Mouse (Mus musculus) kidney, embryonic 14.5 days (tissue): ENCODE results near the gene Strn4. TPM values are rescaled to one million over a fixed set of nuclear protein-coding genes. Genes with fewer than 3 reads are reported as not detected.

ENCODE experiments used
- ATAC-seq: fragments of 200-750 bp; cut with Nextera tagmentation; 2 replicates; pipeline ENCODE4 v1.8.0; 2017; ENCODE audit warnings: moderate number of reproducible peaks, mild to moderate bottlenecking, moderate TSS enrichment, moderate library complexity; ENCODE audit not compliant: low FRiP score, low TSS enrichment
- H3K27ac ChIP-seq: fragments of 300-500 bp; sonication (generic); 2 replicates; pipeline ENCODE4 v1.5.1; 2014; ENCODE audit warnings: low read depth, mild to moderate bottlenecking, low read length, moderate library complexity, mixed read lengths
- H3K27me3 ChIP-seq: fragments of 300-500 bp; sonication (generic); 2 replicates; pipeline ENCODE4 v1.6.1; 2014; ENCODE audit warnings: mild to moderate bottlenecking, low read length; ENCODE audit not compliant: control insufficient read depth, insufficient read depth
- H3K36me3 ChIP-seq: fragments of 300-500 bp; sonication (generic); 2 replicates; pipeline ENCODE4 v1.6.1; 2014; ENCODE audit warnings: low read length, mixed read lengths; ENCODE audit not compliant: control insufficient read depth, insufficient read depth
- H3K4me1 ChIP-seq: fragments of 300-500 bp; sonication (generic); 2 replicates; pipeline ENCODE4 v1.6.1; 2014; ENCODE audit warnings: low read length, mixed read lengths; ENCODE audit not compliant: control insufficient read depth, insufficient read depth
- H3K4me2 ChIP-seq: fragments of 300-500 bp; sonication (generic); replicated peaks from 2 replicates; pipeline ENCODE4 v1.6.1; 2014; ENCODE audit warnings: low read depth, mild to moderate bottlenecking, low read length
- H3K4me3 ChIP-seq: fragments of 300-500 bp; sonication (generic); 2 replicates; pipeline ENCODE4 v1.5.1; 2014; ENCODE audit warnings: mild to moderate bottlenecking, low read length
- H3K9ac ChIP-seq: fragments of 300-500 bp; sonication (generic); 2 replicates; pipeline ENCODE4 v1.6.1; 2014; ENCODE audit warnings: low read depth, mild to moderate bottlenecking, low read length, moderate library complexity
- H3K9me3 ChIP-seq: fragments of 300-500 bp; sonication (generic); 2 replicates; pipeline ENCODE4 v1.6.1; 2016; ENCODE audit warnings: low read length; ENCODE audit not compliant: control insufficient read depth
- WGBS: fragments of 180-500 bp; shearing (Covaris S2); extraction: QIAGEN DNeasy Blood & Tissue Kit; methylation state at CpG from one replicate; pipeline ENCODE4 v1.1.7; 2014; 5-methylcytosine and 5-hydroxymethylcytosine counted together
- polyA plus RNA-seq: library from polyadenylated mRNA; unstranded; fragments of >200 nt; fragmentation: Nextera tagmentation; extraction: Ambion mirVana; gene quantifications from 2 replicates; pipeline ENCODE4 v1.2.1, GENCODE M21; 2014

Strn4 gene
- polyA plus RNA-seq, 1 experiment from 2014 or later: 111 TPM

- Histone ChIP-seq H3K36me3 (peaks cover 7% of the 10 kb centered on the region), H3K27me3 (peaks cover 17% of the 10 kb centered on the region), H3K27ac (no peak overlapping the region), H3K4me3 (no peak overlapping the region), H3K9ac (no peak overlapping the region), H3K9me3 (no peaks in the 10 kb centered on the region), H3K4me1 (peaks cover 16% of the 10 kb centered on the region), H3K4me2 (no peak overlapping the region)
- 90% methylated on average over 9 of the region's 9 CpGs for WGBS
- ATAC-seq: no peak
Observed at GRCm38 (mm10) chr7:16807936-16808335, 7.8 kb upstream of the Strn4 start.

GRCm38 (mm10) chr7:16808647-16809046 is 7.0 kb upstream of the Strn4 start:
- no peak overlapping the region for H3K4me2 ChIP-seq
- no peak overlapping the region for H3K9ac ChIP-seq
- H3K9me3 ChIP-seq: no peaks in the 10 kb centered on the region
- ATAC-seq: no peak
- H3K27ac ChIP-seq: no peak overlapping the region
- peaks cover 10% of the 10 kb centered on the region for H3K36me3 ChIP-seq
- WGBS: 80% methylated on average over 9 of the region's 9 CpGs
- peaks cover 17% of the 10 kb centered on the region for H3K27me3 ChIP-seq
- no peak overlapping the region for H3K4me3 ChIP-seq
- H3K4me1 ChIP-seq: peaks cover 16% of the 10 kb centered on the region

DNA sequence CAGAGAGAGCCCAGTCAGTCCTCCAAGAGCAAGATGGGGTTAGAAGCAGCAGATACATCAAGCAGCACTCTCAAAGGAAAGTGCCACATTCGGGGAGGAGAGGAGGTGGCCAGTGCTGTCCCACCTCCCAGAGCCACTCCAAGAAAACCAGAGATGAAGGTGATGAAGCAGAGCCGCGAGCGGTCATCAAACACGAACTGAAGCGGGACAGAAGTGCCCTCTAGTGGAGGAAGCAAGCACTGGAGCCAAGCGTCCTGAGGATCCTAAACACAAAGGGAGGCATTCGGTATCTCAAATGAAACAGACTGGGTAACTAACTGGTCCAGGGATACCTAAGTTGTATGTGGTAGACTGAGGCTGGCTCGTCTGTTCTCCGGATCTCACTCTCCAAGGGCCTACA is 6.0 kb upstream of the Strn4 start:
- H3K27ac ChIP-seq: no peak overlapping the region
- 0 out of 2 replicates have a peak, but pooled peaks have one; percentile 13 for ATAC-seq
- H3K4me2 ChIP-seq: no peak overlapping the region
- peaks cover 14% of the 10 kb centered on the region for H3K36me3 ChIP-seq
- H3K9me3 ChIP-seq: no peaks in the 10 kb centered on the region
- peaks cover 17% of the 10 kb centered on the region for H3K27me3 ChIP-seq
- peaks cover 16% of the 10 kb centered on the region for H3K4me1 ChIP-seq
- H3K9ac ChIP-seq: no peak overlapping the region
- 22% methylated on average over 10 of the region's 10 CpGs for whole genome bisulfite sequencing
- H3K4me3 ChIP-seq: no peak overlapping the region

DNA sequence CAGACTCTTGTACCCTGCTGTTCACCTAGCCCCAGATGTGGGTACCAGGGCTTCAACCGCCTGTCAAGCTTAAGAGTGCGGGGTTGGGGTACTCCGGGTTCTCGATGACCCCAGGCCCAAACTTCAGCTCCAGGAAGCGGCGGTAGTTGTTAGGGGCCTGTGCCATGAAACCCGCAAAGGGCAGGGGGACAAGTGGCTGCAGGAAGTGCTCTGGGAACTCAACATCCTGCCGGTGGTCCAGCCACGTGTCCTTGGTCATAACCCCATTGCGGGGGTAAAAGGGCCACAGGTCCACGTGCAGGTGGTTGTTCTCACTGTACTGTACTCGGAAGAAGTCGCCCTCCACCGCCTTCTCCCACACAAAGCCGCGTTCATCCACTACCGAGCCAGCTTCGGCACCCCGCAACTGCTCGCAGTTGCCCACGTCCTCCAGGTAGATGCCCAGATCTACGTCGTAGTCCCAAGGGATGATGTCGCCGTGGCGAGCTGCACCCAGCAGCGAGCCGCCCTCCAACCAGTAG is 5.2 kb upstream of the Strn4 start:
- H3K36me3 ChIP-seq: peaks cover 14% of the 10 kb centered on the region
- H3K9ac ChIP-seq: no peak overlapping the region
- H3K27me3 ChIP-seq: peaks cover 17% of the 10 kb centered on the region
- 38% methylated on average over 28 of the region's 28 CpGs for WGBS
- H3K4me3 ChIP-seq: peak overlapping the region; percentile 40
- peak overlapping the region; percentile 87 for H3K4me2 ChIP-seq
- no peaks in the 10 kb centered on the region for H3K9me3 ChIP-seq
- H3K27ac ChIP-seq: no peak overlapping the region
- H3K4me1 ChIP-seq: peaks cover 16% of the 10 kb centered on the region
- no peak for ATAC-seq

DNA sequence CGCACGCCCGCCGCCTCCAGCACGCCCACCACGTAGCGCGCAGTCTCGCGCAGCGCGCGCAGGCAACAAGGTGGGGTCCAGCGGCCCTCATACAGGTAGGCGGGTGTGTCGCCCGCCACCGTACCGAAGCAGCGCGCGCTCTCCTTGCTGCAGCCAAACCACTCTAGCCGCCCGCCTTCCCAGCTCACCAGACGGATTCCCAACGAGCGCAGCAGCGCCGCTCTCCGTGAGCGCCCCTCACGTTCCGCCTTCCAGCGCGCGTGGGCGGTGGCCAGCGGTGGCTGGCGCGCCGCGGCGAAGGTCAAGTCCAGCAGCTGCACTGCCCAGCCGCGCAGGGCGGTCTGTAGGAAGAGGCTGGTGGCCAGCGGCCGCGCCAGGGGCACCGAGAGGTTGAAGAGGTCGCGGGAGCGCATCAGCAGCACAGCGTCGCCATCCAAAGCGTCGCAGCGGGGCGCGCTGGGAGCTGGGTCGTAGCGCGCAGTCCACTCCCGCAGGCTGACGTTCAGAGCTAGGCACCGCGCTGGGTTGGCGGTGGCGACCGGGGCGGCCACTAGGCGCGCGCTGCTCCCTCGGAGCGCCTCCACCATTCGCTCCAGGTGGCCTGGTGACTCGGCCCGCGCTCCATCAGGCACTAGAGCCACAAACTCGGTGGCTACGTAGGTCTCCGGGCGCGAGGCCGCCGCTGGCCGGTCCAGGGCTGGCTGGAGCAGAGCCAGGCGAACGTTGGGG is 4.6 kb upstream of the Strn4 start:
- peak; percentile 58 for ATAC-seq
- Histone ChIP-seq H3K4me3 (peak overlapping the region; percentile 40), H3K27ac (no peak overlapping the region), H3K9me3 (no peaks in the 10 kb centered on the region), H3K4me1 (peaks cover 21% of the 10 kb centered on the region), H3K4me2 (peak overlapping the region; percentile 87), H3K9ac (peak overlapping the region; percentile 49), H3K27me3 (peaks cover 17% of the 10 kb centered on the region), H3K36me3 (peaks cover 14% of the 10 kb centered on the region)
- WGBS: 4% methylated on average over 84 of the region's 90 CpGs

- Histone ChIP-seq H3K27ac (no peak overlapping the region), H3K4me2 (peak overlapping the region; percentile 87), H3K27me3 (peaks cover 17% of the 10 kb centered on the region), H3K9ac (peak overlapping the region; percentile 49; the same call in 1 of the 2 replicates), H3K36me3 (peaks cover 14% of the 10 kb centered on the region), H3K4me3 (peak overlapping the region; percentile 40), H3K9me3 (no peaks in the 10 kb centered on the region), H3K4me1 (peaks cover 21% of the 10 kb centered on the region)
- no peak for ATAC-seq
- WGBS: 21% methylated on average over 17 of the region's 17 CpGs
Observed at GRCm38 (mm10) chr7:16811649-16812070, 4.0 kb upstream of the Strn4 start.

DNA sequence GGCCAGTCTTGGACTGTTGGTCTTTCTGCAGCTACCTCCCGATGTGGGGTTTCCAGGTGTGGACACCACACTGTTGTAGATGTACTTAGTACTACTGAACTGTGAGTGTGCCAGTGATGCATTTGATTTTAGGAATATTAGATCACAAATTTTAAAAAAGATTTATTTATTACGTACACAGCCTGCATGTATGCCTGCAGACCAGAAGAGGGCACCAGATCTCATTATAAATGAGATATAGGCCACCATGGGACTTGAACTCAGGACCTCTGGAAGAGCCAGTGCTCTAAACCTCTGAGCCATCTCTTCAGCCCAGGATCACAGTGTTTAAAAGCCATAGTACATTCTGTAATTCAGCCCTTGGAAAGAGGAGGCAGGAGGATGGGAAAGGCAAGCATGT is 3.2 kb upstream of the Strn4 start:
- H3K9ac ChIP-seq: no peak overlapping the region
- H3K4me3 ChIP-seq: no peak overlapping the region
- H3K36me3 ChIP-seq: peaks cover 14% of the 10 kb centered on the region
- no peak overlapping the region for H3K27ac ChIP-seq
- peaks cover 17% of the 10 kb centered on the region for H3K27me3 ChIP-seq
- H3K9me3 ChIP-seq: no peaks in the 10 kb centered on the region
- no peak for ATAC-seq
- 83% methylated on average over 2 of the region's 2 CpGs for WGBS
- no peak overlapping the region for H3K4me2 ChIP-seq
- peaks cover 27% of the 10 kb centered on the region for H3K4me1 ChIP-seq

DNA sequence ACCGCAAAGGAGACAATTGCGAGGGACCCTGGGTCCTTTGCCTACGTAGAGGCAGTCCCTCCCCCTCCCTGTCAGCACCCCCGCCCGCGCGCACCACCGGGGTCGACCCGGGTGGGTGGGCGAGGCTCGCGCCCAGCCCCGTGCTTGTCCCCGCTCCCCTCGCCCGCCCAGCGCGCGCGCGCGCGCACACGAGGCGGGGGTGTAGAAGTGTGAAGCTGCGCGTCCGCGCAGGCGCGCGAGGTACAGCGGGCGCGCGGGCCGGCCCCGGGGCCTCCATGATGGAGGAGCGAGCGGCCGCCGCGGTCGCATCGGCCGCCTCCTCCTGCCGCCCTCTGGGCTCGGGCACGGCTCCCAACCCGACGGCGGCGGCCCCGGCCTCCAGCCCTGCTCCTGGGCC is 387 bp downstream of the Strn4 start:
- ATAC-seq: peak; percentile 75
- Histone ChIP-seq H3K4me1 (peaks cover 43% of the 10 kb centered on the region), H3K4me3 (peak overlapping the region; percentile 71), H3K27me3 (peaks cover 12% of the 10 kb centered on the region), H3K9ac (peak overlapping the region; percentile 92), H3K4me2 (peak overlapping the region; percentile 92), H3K9me3 (no peaks in the 10 kb centered on the region), H3K36me3 (peaks cover 7% of the 10 kb centered on the region; the same call in 1 of the 2 replicates), H3K27ac (peak overlapping the region; percentile 90)
- WGBS: 1% methylated on average over 47 of the region's 55 CpGs

- H3K27me3 ChIP-seq: peaks cover 7% of the 10 kb centered on the region
- peak; percentile 73 for ATAC-seq
- peak within 1 kb of the TSS; percentile 90 for H3K27ac ChIP-seq
- H3K36me3 ChIP-seq: peaks cover 7% of the 10 kb centered on the region; the same call in 1 of the 2 replicates
- H3K9me3 ChIP-seq: no peaks in the 10 kb centered on the region
- H3K9ac ChIP-seq: peak within 1 kb of the TSS; percentile 92
- H3K4me1 ChIP-seq: peaks cover 40% of the 10 kb centered on the region
- WGBS: under 1% methylated on average over 41 of the region's 64 CpGs
- peak within 1 kb of the TSS; percentile 92 for H3K4me2 ChIP-seq
- peak within 1 kb of the TSS; percentile 71 for H3K4me3 ChIP-seq
Observed at GRCm38 (mm10) chr7:16816475-16817122, 910 bp downstream of the Strn4 start, which contains the start of gene Fkrp. Fkrp (minus strand) TSS chr7:16816732.
